Mouse (Mus musculus): ENCODE measurements around the gene Tubgcp2. TPM values are rescaled to one million over a fixed set of nuclear protein-coding genes. Genes with fewer than 3 reads are reported as not detected.

The Tubgcp2 gene
- 49.3 and 51.8 TPM in 2 replicates for polyA plus RNA-seq (2012; rRNA removed)

- Histone ChIP-seq H3K4me1 (ENCODE audit: control insufficient read depth, insufficient read depth, low read length) (peaks cover 3% of the 10 kb centered on the region), H3K27ac (ENCODE audit: insufficient read depth, low read length) (peak within 1 kb of the TSS; percentile 80), H3K4me3 (ENCODE audit: insufficient read depth, low read length) (peak within 1 kb of the TSS; percentile 75)
- TF ChIP-seq CTCF (IDR thresholded peaks at IDR 0.05; ENCODE audit: extremely low read depth, insufficient read depth, low read length) (no peak), POLR2A (IDR thresholded peaks at IDR 0.05; ENCODE audit: extremely low read depth, insufficient read depth, low read length) (peak; percentile 58)
Observed at GRCm38 (mm10) chr7:140036281-140037170, at the start of gene Tubgcp2, which contains the start of gene Zfp511. Gene Tubgcp2, minus strand, starts transcription at chr7:140036669. Gene Zfp511, plus strand, starts transcription at chr7:140036391.

- Histone ChIP-seq H3K4me1 (ENCODE audit: control insufficient read depth, insufficient read depth, low read length) (peaks cover 2% of the 10 kb centered on the region; the same call in 1 of the 2 replicates), H3K27ac (ENCODE audit: insufficient read depth, low read length) (peak within 1 kb of the TSS; percentile 94), H3K4me3 (ENCODE audit: insufficient read depth, low read length) (peak within 1 kb of the TSS; percentile 34)
- TF ChIP-seq POLR2A (IDR thresholded peaks at IDR 0.05; ENCODE audit: extremely low read depth, insufficient read depth, low read length) = peak; percentile 77
- peak; percentile 28; the same call in 1 of the 2 replicates for TF ChIP-seq CTCF (IDR thresholded peaks at IDR 0.05; ENCODE audit: extremely low read depth, insufficient read depth, low read length)
Observed at GRCm38 (mm10) chr7:140082242-140082678, 45.8 kb upstream of the Tubgcp2 start, which contains the start of gene Caly. Gene Caly, minus strand, starts transcription at chr7:140082548.

- Histone ChIP-seq H3K4me3 (ENCODE audit: insufficient read depth, low read length) (peak overlapping the region; percentile 34), H3K4me1 (ENCODE audit: control insufficient read depth, insufficient read depth, low read length) (peaks cover 2% of the 10 kb centered on the region; the same call in 1 of the 2 replicates), H3K27ac (ENCODE audit: insufficient read depth, low read length) (peak overlapping the region; percentile 94)
- TF ChIP-seq CTCF (IDR thresholded peaks at IDR 0.05; ENCODE audit: extremely low read depth, insufficient read depth, low read length) (no peak), POLR2A (IDR thresholded peaks at IDR 0.05; ENCODE audit: extremely low read depth, insufficient read depth, low read length) (peak; percentile 24; the same call in 1 of the 2 replicates)
Observed at GRCm38 (mm10) chr7:140081408-140082241, 45.2 kb upstream of the Tubgcp2 start.

DNA sequence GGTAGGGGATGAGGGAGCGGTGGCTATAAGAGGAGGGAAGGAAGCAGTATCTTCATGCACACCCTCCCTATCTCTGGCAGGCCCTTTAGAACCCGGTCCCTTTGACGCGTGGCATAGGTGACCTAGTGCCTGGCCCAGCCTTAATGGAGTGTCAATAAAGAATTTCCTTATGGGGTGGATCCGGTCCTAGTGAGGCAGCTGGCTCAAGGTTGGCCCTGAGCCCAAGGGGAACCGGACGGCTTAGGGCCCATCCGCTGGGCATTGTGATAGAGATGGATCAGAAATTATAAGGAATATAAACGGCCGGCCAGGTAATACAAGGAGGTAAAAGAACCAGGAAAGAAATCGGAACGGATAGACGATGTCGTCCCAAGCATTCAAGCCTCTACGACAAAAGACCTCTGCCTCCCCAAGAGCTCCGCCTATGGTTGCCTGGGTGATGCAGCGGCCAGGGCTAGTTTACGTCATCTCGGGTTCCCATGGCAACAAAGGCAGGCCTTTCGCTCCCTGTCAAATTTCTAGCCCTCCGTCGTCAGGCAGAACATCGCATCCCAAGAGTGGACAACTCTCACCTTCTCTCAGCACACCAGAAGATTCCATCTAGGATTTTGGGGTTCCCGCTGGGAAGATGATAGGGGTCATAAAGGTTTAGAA is 44.2 kb upstream of the Tubgcp2 start:
- TF ChIP-seq POLR2A (IDR thresholded peaks at IDR 0.05; ENCODE audit: extremely low read depth, insufficient read depth, low read length) = peak; percentile 99
- TF ChIP-seq CTCF (IDR thresholded peaks at IDR 0.05; ENCODE audit: extremely low read depth, insufficient read depth, low read length) = no peak
- Histone ChIP-seq H3K4me1 (ENCODE audit: control insufficient read depth, insufficient read depth, low read length) (peaks cover 2% of the 10 kb centered on the region; the same call in 1 of the 2 replicates), H3K4me3 (ENCODE audit: insufficient read depth, low read length) (peak overlapping the region; percentile 34), H3K27ac (ENCODE audit: insufficient read depth, low read length) (peak overlapping the region; percentile 94)

DNA sequence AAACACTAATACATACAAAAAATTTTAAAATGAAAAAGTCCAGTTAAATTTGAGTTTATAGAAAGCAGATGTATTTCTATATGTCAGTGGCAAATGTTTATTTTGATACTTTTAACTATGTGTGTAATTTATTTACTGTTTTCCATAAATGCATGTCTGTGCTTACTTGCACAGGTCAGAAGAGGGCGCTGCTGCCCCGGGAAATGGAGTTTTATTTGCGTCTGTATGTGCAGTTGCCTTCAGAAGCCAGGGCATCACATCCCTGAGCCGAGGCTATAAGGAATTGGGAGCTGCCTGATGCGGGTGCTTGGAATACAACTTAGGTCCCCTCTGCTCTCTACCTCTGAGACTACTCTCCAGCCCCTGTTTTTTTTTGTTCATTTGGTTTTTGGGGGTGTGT is 42.2 kb upstream of the Tubgcp2 start:
- Histone ChIP-seq H3K4me3 (ENCODE audit: insufficient read depth, low read length) (no peak overlapping the region), H3K4me1 (ENCODE audit: control insufficient read depth, insufficient read depth, low read length) (peaks cover 2% of the 10 kb centered on the region; the same call in 1 of the 2 replicates), H3K27ac (ENCODE audit: insufficient read depth, low read length) (no peak overlapping the region)
- TF ChIP-seq CTCF (IDR thresholded peaks at IDR 0.05; ENCODE audit: extremely low read depth, insufficient read depth, low read length) (peak; percentile 94), POLR2A (IDR thresholded peaks at IDR 0.05; ENCODE audit: extremely low read depth, insufficient read depth, low read length) (0 out of 2 replicates have a peak, but pooled peaks have one; percentile 17)

GRCm38 (mm10) chr7:140077698-140078097 is 41.2 kb upstream of the Tubgcp2 start:
- no peak overlapping the region for H3K27ac ChIP-seq (ENCODE audit: insufficient read depth, low read length)
- no peak overlapping the region for H3K4me3 ChIP-seq (ENCODE audit: insufficient read depth, low read length)
- TF ChIP-seq CTCF (IDR thresholded peaks at IDR 0.05; ENCODE audit: extremely low read depth, insufficient read depth, low read length) = no peak
- no peak for TF ChIP-seq POLR2A (IDR thresholded peaks at IDR 0.05; ENCODE audit: extremely low read depth, insufficient read depth, low read length)
- H3K4me1 ChIP-seq (ENCODE audit: control insufficient read depth, insufficient read depth, low read length) = peaks cover 2% of the 10 kb centered on the region; the same call in 1 of the 2 replicates

GRCm38 (mm10) chr7:140070042-140070711 is 33.7 kb upstream of the Tubgcp2 start:
- TF ChIP-seq CTCF (IDR thresholded peaks at IDR 0.05; ENCODE audit: extremely low read depth, insufficient read depth, low read length) (no peak), POLR2A (IDR thresholded peaks at IDR 0.05; ENCODE audit: extremely low read depth, insufficient read depth, low read length) (no peak)
- no peak overlapping the region for H3K27ac ChIP-seq (ENCODE audit: insufficient read depth, low read length)
- H3K4me3 ChIP-seq (ENCODE audit: insufficient read depth, low read length) = no peak overlapping the region
- H3K4me1 ChIP-seq (ENCODE audit: control insufficient read depth, insufficient read depth, low read length) = no peaks in the 10 kb centered on the region

GRCm38 (mm10) chr7:140067397-140067796 is 30.9 kb upstream of the Tubgcp2 start:
- Histone ChIP-seq H3K27ac (ENCODE audit: insufficient read depth, low read length) (no peak overlapping the region), H3K4me3 (ENCODE audit: insufficient read depth, low read length) (no peak overlapping the region), H3K4me1 (ENCODE audit: control insufficient read depth, insufficient read depth, low read length) (no peaks in the 10 kb centered on the region)
- no peak for TF ChIP-seq POLR2A (IDR thresholded peaks at IDR 0.05; ENCODE audit: extremely low read depth, insufficient read depth, low read length)
- TF ChIP-seq CTCF (IDR thresholded peaks at IDR 0.05; ENCODE audit: extremely low read depth, insufficient read depth, low read length) = no peak

All from cortical plate, adult 2 months (tissue).